Mouse (Mus musculus) skeletal muscle tissue, adult 2 months (tissue): Measurements from ENCODE around the gene Olfr656.

Source experiments
- DNase-seq: peaks from one replicate; pipeline ENCODE4 v3.0.0-alpha.2; 2012; ENCODE audit warnings: low read depth, low spot score

Gene Olfr656

GRCm38 (mm10) chr7:104613655-104614054, at the start of gene Olfr656:
Olfr656 (plus strand) TSS chr7:104613955.
- DNase-seq: no peak

GRCm38 (mm10) chr7:104577014-104577413, 36.7 kb upstream of the Olfr656 start, which contains the start of gene Olfr653:
Olfr653 (plus strand) TSS chr7:104577314.
- no peak for DNase-seq

- no peak for DNase-seq
These were observed 32.9 kb upstream of the Olfr656 start for GRCm38 (mm10) chr7:104580846-104581245.

GRCm38 (mm10) chr7:104581429-104581828, 32.3 kb upstream of the Olfr656 start:
- no peak for DNase-seq

- DNase-seq: no peak
These were observed 27.0 kb upstream of the Olfr656 start, which contains the start of gene Olfr654 for GRCm38 (mm10) chr7:104586725-104587124. Olfr654 (plus strand) TSS chr7:104587025.

- DNase-seq: no peak
These were observed 25.5 kb upstream of the Olfr656 start for GRCm38 (mm10) chr7:104588274-104588673.

GRCm38 (mm10) chr7:104601679-104602078, 12.1 kb upstream of the Olfr656 start, which contains the start of gene Olfr655:
Olfr655 (minus strand) TSS chr7:104601779.
- no peak for DNase-seq

GRCm38 (mm10) chr7:104603173-104603572, 10.6 kb upstream of the Olfr656 start:
- DNase-seq: peak; percentile 3

GRCm38 (mm10) chr7:104604727-104605126, 9.0 kb upstream of the Olfr656 start:
- DNase-seq: no peak

GRCm38 (mm10) chr7:104624494-104624893, 10.7 kb downstream of the Olfr656 start, which contains the start of gene Olfr657:
Olfr657 (plus strand) TSS chr7:104624794.
- no peak for DNase-seq

- DNase-seq: no peak
These were observed 33.2 kb downstream of the Olfr656 start, which contains the start of gene Olfr658 for GRCm38 (mm10) chr7:104646841-104647482. Olfr658 (minus strand) TSS chr7:104647305.

GRCm38 (mm10) chr7:104666453-104666852, 52.7 kb downstream of the Olfr656 start, which contains the start of gene Olfr659:
Olfr659 (plus strand) TSS chr7:104666753.
- DNase-seq: no peak
